Mouse (Mus musculus): ENCODE results near the gene Perp. TPM values are rescaled to one million over a fixed set of nuclear protein-coding genes. Genes with fewer than 3 reads are reported as not detected.

Perp gene
- total RNA-seq (2021), result 1 to 10 TPM; 4.8 to 5.4 TPM
- long read RNA-seq, experiment 1, transcript Perp-201 (3 exons, 1,952 nt), result major isoform, 5 of 5 reads
- long read RNA-seq, experiment 1, partial matches to known transcripts, result 0 of 5 reads
- long read RNA-seq, experiment 1, other reads (novel, unspliced or antisense), result 0 of 5 reads
- long read RNA-seq, experiment 2, transcript Perp-201 (3 exons, 1,952 nt), result major isoform, 10 of 12 reads
- long read RNA-seq, experiment 2, partial matches to known transcripts, result 2 of 12 reads
- long read RNA-seq, experiment 2, other reads (novel, unspliced or antisense), result 0 of 12 reads

DNA sequence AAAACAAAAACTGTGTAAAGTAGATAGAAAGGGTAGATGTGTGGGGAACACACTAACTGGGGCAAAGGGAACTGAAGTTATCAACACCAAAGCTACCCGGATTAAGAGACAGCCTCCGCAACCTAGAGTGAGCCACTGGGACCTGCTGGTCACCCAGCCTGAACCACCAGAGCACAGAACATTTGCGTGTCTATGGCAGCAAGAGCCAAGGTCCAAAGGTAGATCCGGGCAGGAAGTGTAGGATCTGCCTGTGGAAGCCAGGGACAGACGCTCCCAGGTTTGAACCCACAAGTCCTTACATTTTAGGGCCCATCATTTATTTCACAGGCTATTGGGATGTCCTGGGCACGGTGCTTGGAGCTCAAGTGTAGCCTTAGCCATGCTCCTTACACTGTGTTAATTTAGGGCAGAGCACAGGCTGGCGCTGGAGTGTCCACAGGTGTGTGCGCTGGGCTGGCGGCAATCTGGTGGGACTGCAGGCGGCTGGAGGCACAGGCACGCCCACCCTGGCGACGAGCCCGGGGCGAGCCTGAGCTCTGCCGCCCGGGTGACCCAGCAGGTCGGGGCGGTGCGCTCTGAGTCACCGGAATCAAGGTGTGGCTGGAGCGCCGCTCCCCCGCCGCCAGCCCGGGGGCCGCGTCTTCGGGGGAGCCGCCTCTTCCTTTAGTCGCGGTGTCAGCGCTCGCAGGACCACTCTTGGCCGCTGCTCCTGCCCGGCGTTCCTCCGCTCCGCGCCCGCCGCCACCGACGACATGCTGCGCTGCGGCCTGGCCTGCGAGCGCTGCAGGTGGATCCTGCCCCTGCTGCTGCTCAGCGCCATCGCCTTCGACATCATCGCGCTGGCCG lies at the start of gene Perp:
Perp (plus strand) TSS at position 580 of the 846 bp plus-strand sequence.
- DNase-seq (ENCODE audit: low spot score in 2 of 2), result peak in 1 of 2 experiments; percentile 16
- intact Hi-C loops (cut with DNase I), result loop anchor here (5.0 kb wide), 2 partner anchors 82 to 607 kb away; no protein-coding TSS in a partner anchor

DNA sequence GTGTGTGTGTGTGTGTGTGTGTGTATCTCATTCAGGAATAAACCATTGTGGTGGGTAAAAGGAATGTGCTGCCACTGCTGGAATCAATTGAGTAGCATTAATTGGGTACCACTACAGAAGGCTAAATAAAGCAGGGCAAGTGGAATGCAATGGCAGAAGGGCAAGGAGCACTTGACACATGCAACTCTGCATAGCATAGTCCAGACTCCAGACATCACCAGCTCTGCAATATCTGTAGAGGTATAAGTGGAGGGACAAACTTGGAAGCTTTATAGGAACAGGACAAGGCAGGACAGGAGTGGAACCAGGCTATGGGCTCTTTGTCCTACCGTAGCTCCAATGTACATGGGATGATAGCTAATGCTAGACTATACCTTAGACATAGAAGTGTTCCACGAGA lies 33.1 kb upstream of the Perp start:
- intact Hi-C loops (cut with DNase I), result no loop called here
- no peak for DNase-seq (ENCODE audit: low spot score in 2 of 2)

GRCm38 (mm10) chr10:18816560-18816959 lies 28.3 kb upstream of the Perp start:
- intact Hi-C loops (cut with DNase I), result no loop called here
- DNase-seq (ENCODE audit: low spot score in 2 of 2), result peak; percentile 11 to 28

DNA sequence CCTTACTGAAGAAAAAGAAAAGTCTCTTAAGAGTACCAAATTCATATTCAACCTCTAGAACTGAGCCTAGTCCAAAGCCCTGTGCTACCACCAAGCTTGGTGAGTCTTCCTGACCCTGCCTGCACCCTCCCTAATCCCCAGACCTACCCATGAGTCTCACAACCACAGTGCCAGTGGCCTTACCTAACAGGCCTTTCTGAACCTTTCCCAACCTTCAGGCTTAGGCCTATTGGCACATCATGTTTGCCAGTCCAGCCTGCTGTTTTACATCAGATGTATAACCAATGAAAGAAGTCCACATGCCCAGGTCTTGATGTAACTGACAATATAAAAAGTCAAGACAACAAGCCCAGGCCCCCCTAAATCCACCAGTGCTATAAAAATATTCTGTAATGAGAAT lies 19.7 kb upstream of the Perp start:
- intact Hi-C loops (cut with DNase I), result no loop called here
- no peak for DNase-seq (ENCODE audit: low spot score in 2 of 2)

DNA sequence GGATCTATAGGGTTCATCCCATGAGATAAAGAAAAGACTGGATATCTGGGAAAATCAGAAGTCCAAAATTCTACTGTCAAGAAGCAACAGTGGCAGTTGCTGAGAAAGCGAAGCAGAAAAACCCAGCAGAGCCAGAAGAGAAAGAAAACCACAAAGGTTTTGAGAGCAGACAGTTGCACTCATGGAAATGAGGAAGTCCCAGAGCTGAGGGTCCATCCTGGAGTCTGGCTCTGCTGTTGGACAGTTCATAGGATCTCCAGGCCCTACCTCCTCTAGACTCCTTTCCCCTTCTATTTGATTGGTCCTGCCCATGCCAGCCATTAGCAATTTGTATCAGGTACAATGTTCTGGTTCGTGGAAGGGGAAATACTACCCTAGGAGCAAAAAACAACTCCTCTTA lies 18.7 kb upstream of the Perp start:
- DNase-seq (ENCODE audit: low spot score in 2 of 2), result no peak
- intact Hi-C loops (cut with DNase I), result no loop called here

DNA sequence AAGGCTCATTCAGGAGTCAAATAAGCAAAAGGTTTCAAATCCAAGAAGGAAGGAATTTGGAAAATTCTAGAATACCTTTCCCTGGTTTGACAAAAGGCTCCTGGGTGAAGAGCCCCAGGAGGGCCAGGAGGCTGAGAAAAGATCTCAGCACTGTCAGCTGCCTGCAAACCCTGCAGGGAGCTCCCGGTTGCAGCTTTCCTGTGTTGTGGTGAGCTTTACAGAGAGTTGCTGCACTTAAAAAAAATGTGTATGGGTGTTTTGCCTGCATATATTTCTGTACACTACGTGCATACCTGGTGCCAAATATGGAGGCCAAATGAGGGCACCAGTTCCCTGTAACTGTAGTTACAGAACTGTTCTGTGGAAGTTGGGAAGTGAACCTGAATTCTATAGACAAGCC lies 16.9 kb upstream of the Perp start:
- DNase-seq (ENCODE audit: low spot score in 2 of 2), result no peak
- intact Hi-C loops (cut with DNase I), result no loop called here

DNA sequence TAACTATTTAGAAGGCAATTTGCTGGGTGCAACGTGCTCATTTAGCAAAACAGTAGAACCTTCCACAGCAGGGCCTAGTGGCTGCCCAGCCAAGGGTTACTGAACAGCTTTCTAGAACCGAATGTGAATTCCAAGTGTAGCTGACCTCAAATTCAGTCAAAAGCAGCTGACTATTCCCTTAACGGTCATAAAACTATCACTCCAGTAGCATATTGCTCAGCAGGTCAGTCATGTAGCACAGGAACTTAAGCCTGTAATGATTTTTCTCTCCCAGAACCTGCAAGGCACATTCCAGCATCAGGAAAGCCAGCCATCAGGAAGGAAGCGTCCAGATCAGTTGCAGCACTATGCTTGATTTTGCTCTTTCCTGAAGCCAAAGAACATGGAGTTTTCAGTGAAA lies 14.5 kb upstream of the Perp start:
- intact Hi-C loops (cut with DNase I), result no loop called here
- DNase-seq (ENCODE audit: low spot score in 2 of 2), result no peak

DNA sequence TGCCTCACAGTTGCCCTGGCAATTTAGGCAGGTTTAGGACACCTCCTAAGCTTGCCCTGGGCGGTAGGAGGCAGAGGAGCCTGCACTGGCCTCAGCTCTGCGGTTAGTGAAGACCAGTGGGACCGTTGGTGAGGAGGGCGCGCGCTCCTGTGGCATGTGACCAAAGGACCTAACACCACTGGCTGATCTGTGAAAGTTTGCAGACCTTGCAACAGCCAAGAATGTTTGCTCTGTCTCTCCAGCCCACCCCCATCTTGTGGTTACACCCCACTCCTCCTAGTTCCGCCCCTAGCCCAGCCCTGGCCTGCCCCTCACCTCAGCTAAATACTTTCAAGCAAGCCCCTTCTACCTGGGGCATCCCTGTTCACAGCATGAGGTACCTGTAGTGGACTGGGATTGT lies 13.0 kb upstream of the Perp start:
- intact Hi-C loops (cut with DNase I), result no loop called here
- no peak for DNase-seq (ENCODE audit: low spot score in 2 of 2)

DNA sequence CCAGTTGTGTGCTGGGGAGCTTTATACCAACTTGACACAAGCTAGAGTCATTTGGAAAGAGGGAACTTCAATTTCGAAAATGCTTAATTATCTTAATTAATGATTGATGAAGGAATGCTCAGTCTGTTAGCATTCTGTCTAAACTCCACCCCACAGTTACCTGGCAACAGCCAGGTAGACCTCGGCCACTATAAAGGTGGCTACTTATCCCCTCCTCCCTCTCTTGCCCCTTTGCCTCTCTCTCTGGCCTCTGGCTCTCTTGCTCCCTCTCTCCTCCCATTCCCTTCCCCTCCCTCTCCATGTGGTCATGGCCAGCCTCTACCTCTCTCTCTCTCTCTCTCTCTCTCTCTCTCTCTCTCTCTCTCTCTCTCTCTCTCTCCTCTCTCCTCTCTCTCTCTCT lies 10.4 kb upstream of the Perp start:
- DNase-seq (ENCODE audit: low spot score in 2 of 2), result no peak
- intact Hi-C loops (cut with DNase I), result no loop called here

GRCm38 (mm10) chr10:18835684-18836479 lies 8.9 kb upstream of the Perp start:
- peak; percentile 28 to 51 for DNase-seq (ENCODE audit: low spot score in 2 of 2)
- intact Hi-C loops (cut with DNase I), result loop anchor here (2.0 to 5.0 kb wide), 2 partner anchors 69 to 274 kb away; no protein-coding TSS in a partner anchor

DNA sequence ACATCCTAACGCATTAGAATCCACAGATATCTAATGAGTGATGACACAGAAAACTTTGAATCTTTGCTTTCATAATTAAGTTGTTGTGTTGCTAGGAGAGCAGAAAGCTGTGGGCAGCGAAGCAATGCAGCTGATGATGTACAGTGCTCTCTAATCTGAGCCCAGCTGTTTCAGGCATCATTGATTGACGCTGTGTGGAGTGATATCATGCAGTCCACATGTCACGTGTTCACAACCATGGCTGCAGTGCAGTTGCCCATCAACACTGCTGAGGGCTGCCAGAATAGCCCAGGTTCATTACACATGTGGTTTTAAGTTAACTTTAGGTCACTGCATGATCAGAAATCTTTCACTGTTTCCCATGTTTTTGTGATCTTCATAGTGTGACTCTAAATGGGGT lies 5.3 kb upstream of the Perp start:
- no peak for DNase-seq (ENCODE audit: low spot score in 2 of 2)
- intact Hi-C loops (cut with DNase I), result loop anchor here (5.0 kb wide), 1 partner anchor 277 kb away; no protein-coding TSS in a partner anchor

- intact Hi-C loops (cut with DNase I), result loop anchor here (5.0 kb wide), 2 partner anchors 78 to 603 kb away; no protein-coding TSS in a partner anchor
Observed at GRCm38 (mm10) chr10:18840736-18841135, 4.1 kb upstream of the Perp start.

GRCm38 (mm10) chr10:18845287-18845662 lies 455 bp downstream of the Perp start:
- DNase-seq (ENCODE audit: low spot score in 2 of 2), result no peak
- intact Hi-C loops (cut with DNase I), result no loop called here

More at GRCm38 (mm10) chr10:18840736-18841135, 4.1 kb upstream of the Perp start:
- peak in 1 of 2 experiments; percentile 17 for DNase-seq (ENCODE audit: low spot score in 2 of 2)

DNA sequence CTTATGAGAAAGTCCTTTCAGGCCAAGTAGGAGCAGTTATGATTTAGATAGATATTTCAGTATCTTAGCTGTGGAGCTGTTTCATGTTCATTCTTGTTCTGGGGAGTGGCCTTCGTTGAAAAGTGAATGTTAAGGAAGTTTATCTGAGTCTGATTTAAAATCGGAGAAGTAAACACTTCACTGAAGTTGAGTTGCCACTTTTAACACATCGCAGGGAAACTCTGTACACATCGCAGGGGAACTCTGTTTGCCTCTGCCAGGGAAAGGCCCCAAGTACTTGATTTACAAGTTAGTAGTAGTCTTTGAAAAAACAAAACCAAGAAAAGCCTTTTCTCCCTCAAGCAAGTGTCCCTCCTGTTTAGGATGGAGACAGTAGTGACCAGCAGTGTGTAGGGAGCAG lies 891 bp downstream of the Perp start:
- intact Hi-C loops (cut with DNase I), result no loop called here
- DNase-seq (ENCODE audit: low spot score in 2 of 2), result no peak

DNA sequence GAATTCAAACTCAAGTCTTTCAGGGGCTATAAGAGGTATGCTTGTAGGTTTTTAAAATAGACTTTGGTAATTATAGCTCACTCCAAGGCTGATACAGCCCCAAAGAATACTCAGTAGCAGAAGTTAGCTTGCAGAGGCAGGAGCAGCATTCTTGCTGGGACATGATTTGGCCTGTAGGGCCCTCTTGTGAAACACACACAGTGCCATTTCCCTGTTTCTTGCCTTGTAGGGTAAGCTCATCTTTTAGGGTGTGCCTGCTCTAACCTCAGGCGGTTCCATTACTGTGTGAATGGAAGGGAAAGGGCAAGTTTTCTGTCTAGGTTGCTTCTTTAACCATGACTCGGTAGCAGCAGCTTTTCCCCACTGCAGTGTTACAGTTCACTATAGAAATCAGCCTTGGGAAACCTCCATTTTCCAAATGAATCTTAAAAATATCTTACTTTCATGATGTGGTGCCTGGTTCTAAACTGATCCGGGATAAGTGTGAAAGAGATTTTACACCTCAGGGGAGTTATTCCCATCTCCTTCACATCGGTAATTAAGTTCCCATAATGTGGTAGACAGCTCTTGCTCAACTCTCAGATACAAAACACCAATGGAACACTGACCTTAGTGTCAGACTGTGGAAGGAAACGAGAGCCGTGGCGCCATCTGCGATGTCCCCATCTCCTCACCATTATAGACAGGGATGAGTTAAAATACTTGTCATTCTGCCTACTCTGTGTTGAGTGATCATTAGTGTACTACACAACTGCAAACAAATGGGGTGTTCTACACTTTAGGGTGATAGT lies 1.8 kb downstream of the Perp start:
- intact Hi-C loops (cut with DNase I), result no loop called here
- no peak for DNase-seq (ENCODE audit: low spot score in 2 of 2)

DNA sequence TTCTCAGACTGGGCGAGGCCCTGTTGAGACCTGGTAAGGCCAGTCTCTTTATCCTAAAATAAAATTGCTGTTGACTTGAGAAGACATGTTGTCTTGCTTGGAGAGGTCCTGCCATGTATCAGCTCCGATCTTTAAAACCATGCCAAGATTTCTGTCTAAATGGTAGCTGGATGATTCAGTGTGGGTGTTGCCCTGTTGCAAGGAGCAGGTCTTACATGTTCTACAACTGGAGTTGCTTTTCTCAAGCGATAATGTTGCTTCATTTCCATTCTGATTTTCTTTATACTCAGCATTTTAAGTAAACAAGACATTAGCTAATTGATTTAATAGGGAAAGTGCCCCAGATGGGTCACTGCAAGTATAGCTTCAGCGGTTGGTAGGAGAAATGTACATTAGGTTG lies 5.4 kb downstream of the Perp start:
- intact Hi-C loops (cut with DNase I), result no loop called here

DNA sequence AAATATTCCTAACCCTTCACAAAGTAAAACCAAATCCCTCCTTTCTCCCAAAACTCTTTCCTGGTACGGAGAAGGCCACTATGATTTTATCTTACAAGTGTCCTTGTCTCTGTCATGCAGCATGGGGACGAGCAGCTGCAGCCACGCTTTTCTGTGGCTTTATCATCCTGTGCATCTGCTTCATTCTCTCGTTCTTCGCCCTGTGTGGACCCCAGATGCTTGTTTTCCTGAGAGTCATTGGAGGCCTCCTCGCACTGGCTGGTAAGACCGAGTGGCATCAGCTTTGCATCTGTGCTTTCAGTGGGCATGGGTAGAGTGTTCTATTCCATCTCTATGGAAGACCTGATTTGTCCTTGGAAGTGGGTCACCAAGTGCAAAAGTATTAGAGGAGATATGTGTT lies 8.6 kb downstream of the Perp start:
- no peak for DNase-seq (ENCODE audit: low spot score in 2 of 2)
- intact Hi-C loops (cut with DNase I), result no loop called here

More for the DNA sequence above, 5.4 kb downstream of the Perp start:
- DNase-seq (ENCODE audit: low spot score in 2 of 2), result no peak

GRCm38 (mm10) chr10:18857244-18857643 lies 12.4 kb downstream of the Perp start:
- intact Hi-C loops (cut with DNase I), result no loop called here
- DNase-seq (ENCODE audit: low spot score in 2 of 2), result no peak

DNA sequence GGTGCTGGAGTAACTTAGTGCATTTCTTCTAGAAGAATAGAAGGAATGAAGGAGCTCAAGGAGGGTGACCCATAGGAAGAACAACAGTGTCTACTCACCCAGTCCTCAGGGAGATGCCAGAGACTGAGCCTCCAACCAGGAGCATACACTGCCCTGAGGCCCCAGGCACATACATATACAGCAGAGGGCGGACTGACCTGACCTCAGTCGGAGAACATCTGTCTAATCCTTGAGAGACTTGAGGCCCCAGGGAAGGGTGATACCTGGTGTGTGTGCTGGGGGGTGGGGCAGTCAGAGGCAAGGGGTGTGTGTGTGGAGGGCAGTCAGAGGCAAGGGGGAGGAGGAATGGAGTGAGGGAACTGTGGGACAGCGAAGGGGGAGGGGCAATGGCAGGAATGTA lies 14.8 kb downstream of the Perp start:
- intact Hi-C loops (cut with DNase I), result no loop called here
- no peak for DNase-seq (ENCODE audit: low spot score in 2 of 2)

Data from left cerebral cortex, postnatal 14 days (tissue).